Mouse (Mus musculus): ENCODE measurements around the gene Cyb5r1. TPM values are rescaled to one million over a fixed set of nuclear protein-coding genes. Genes with fewer than 3 reads are reported as not detected.

Cyb5r1 gene
- 104 TPM for polyA plus RNA-seq (2021)

GRCm38 (mm10) chr1:134405509-134406413 is at the start of gene Cyb5r1:
TSS of gene Cyb5r1 (plus strand) at chr1:134405559.
- ATAC-seq, result peak; percentile 84
- H3K27me3 ChIP-seq, result no peaks in the 10 kb centered on the region
- in situ Hi-C loops (cut with MboI; ENCODE audit: low pct_unique_long_range_greater_than_20kb), result loop anchor here (5.0 kb wide), 1 partner anchor 43 kb away; the partner anchor contains the start of gene Tmem183a
- ChIA-PET CTCF (interaction anchor here (0.7 to 1.9 kb wide), 3 partner anchors 9 to 14 kb away, joined by 3 to 7 read pairs (median 6); no protein-coding TSS in a partner anchor), POLR2A (interaction anchor here (0.6 to 1.1 kb wide), 2 partner anchors 45 to 50 kb away, joined by 4 read pairs; partner anchors contain the start of gene Tmem183a)
- DNase-seq (ENCODE audit: low read depth, low spot score), result no peak
- no peak for TF ChIP-seq CTCF (IDR thresholded peaks at IDR 0.05)

GRCm38 (mm10) chr1:134357461-134357860 is 47.9 kb upstream of the Cyb5r1 start:
- in situ Hi-C loops (cut with MboI; ENCODE audit: low pct_unique_long_range_greater_than_20kb), result no loop called here
- ATAC-seq (no peak), DNase-seq (ENCODE audit: low read depth, low spot score) (no peak)
- ChIA-PET CTCF (no interaction called here), POLR2A (no interaction called here)
- no peak for TF ChIP-seq CTCF (IDR thresholded peaks at IDR 0.05)
- no peaks in the 10 kb centered on the region for H3K27me3 ChIP-seq

- DNase-seq (ENCODE audit: low read depth, low spot score) (no peak), ATAC-seq (no peak)
- CTCF ChIA-PET, result no interaction called here
- POLR2A ChIA-PET, result interaction anchor here (0.7 to 1.3 kb wide), 2 partner anchors 45 to 73 kb away, joined by 3 to 4 read pairs; partner anchors contain the start of gene Cyb5r1
- no peak for TF ChIP-seq CTCF (IDR thresholded peaks at IDR 0.05)
- H3K27me3 ChIP-seq, result no peaks in the 10 kb centered on the region
- in situ Hi-C loops (cut with MboI; ENCODE audit: low pct_unique_long_range_greater_than_20kb), result loop anchor here (5.0 kb wide), 1 partner anchor 47 kb away; the partner anchor contains the start of gene Cyb5r1
These were observed 44.7 kb upstream of the Cyb5r1 start for GRCm38 (mm10) chr1:134360656-134361055.

DNA sequence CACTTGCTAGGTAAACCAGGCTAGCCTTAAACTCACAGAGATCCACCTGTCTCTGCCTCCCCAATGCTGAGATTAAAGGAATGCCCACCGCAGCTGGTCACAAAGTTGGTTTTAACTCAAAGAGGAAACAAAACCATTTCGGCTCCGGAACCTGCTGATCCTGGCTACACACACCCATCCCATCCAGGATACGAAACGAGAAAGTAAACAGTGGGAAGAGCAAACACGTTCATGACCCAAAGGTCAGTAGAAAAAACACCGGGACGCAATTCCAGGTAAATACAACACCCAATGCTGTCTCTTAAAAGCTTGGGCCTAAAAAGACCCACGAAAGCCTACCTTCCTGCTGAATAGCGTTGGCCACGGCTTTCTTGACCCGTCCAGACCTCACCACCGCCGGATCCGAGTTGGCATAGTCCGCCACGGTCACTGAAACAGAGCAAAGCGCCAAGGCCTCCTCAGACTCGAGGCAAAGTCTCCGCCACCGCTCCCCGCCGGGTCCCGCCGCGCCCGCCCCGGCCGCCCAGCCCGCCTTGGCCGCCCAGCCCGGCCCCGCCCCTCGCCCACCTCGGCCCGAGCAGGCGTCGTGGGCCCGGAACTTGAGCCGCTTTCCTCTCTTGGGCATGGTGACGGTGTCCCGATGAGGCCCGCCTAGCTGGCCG is 44.0 kb upstream of the Cyb5r1 start:
- in situ Hi-C loops (cut with MboI; ENCODE audit: low pct_unique_long_range_greater_than_20kb), result loop anchor here (5.0 kb wide), 1 partner anchor 46 kb away; the partner anchor contains the start of gene Cyb5r1
- ChIA-PET CTCF (no interaction called here), POLR2A (interaction anchor here (1.3 to 1.4 kb wide), 2 partner anchors 11 to 44 kb away, joined by 4 read pairs; partner anchors contain the start of gene Cyb5r1)
- ATAC-seq (peak; percentile 73), DNase-seq (ENCODE audit: low read depth, low spot score) (no peak)
- no peaks in the 10 kb centered on the region for H3K27me3 ChIP-seq
- TF ChIP-seq CTCF (IDR thresholded peaks at IDR 0.05), result no peak

DNA sequence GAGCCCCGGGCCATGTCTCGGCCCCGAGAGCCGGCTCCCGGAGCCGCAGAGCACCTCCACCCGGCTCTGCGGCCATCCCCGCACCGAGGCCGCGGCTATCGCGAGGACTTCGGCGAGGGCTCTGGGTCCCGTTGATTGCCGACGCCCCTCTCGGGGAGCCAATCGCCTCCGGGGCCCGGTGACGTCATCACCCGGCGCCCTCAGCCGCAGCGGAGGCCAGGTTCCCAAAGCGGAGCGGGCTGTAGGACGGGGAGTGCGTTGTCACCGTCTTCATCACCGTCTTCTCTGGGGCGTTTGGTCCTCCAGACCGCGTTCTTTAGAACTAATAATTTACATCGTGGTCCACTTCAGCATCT is 43.5 kb upstream of the Cyb5r1 start, which contains the start of gene Tmem183a:
Gene Tmem183a, minus strand, starts transcription at position 123 of the 356 bp plus-strand sequence.
- peak; percentile 92 for ATAC-seq
- POLR2A ChIA-PET, result interaction anchor here (0.8 to 1.4 kb wide), 3 partner anchors 11 to 44 kb away, joined by 3 to 4 read pairs (median 4); partner anchors contain the start of genes Cyb5r1 and Ppfia4

GRCm38 (mm10) chr1:134363194-134363593 is 42.2 kb upstream of the Cyb5r1 start:
- no peak for ATAC-seq

More for the DNA sequence above, 43.5 kb upstream of the Cyb5r1 start, which contains the start of gene Tmem183a:
- in situ Hi-C loops (cut with MboI; ENCODE audit: low pct_unique_long_range_greater_than_20kb), result loop anchor here (5.0 kb wide), 1 partner anchor 45 kb away; the partner anchor contains the start of gene Cyb5r1
- DNase-seq (ENCODE audit: low read depth, low spot score), result peak; percentile 69
- CTCF ChIA-PET, result no interaction called here
- H3K27me3 ChIP-seq, result no peaks in the 10 kb centered on the region
- no peak for TF ChIP-seq CTCF (IDR thresholded peaks at IDR 0.05)

GRCm38 (mm10) chr1:134365491-134365890 is 39.9 kb upstream of the Cyb5r1 start:
- CTCF ChIA-PET, result interaction anchor here (1.3 to 1.5 kb wide), 2 partner anchors 54 to 130 kb away, joined by 3 to 5 read pairs; no protein-coding TSS in a partner anchor

More at GRCm38 (mm10) chr1:134363194-134363593, 42.2 kb upstream of the Cyb5r1 start:
- in situ Hi-C loops (cut with MboI; ENCODE audit: low pct_unique_long_range_greater_than_20kb), result loop anchor here (5.0 kb wide), 1 partner anchor 44 kb away; the partner anchor contains the start of gene Cyb5r1
- ChIA-PET POLR2A (interaction anchor here (1.1 kb wide), 1 partner anchor 217 kb away, joined by 3 read pairs; no protein-coding TSS in a partner anchor), CTCF (no interaction called here)
- DNase-seq (ENCODE audit: low read depth, low spot score), result no peak
- no peaks in the 10 kb centered on the region for H3K27me3 ChIP-seq
- TF ChIP-seq CTCF (IDR thresholded peaks at IDR 0.05), result no peak

DNA sequence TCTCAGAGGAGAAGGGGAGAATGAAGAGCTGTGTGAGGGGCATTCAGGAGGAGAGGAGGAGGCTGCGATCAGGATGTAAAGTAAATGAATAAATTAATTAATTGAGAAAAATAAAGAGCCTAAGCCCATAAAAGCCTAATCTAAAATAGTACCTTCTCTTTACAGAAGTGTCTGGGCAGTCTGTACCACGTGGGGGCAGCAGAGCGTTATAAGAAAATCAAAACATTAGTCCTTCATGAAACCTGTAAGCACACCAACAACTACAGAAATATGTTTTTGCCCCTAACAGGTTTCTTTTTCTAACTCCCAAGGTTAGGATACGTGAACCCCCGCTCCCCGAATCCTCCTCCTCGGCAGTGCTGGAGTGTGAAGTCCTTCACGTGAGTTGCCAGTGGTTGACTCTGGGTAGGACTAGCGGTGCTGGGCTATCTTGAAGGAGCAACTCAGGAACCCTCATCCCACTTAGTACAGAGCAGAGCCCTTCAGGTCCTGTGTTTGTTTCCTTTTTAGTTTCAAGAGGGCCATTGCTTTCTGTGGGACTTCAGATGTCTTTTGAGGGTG is 36.5 kb upstream of the Cyb5r1 start:
- ATAC-seq, result no peak
- no peak for DNase-seq (ENCODE audit: low read depth, low spot score)
- in situ Hi-C loops (cut with MboI; ENCODE audit: low pct_unique_long_range_greater_than_20kb), result no loop called here
- ChIA-PET POLR2A (interaction anchor here (1.9 kb wide), 1 partner anchor 38 kb away, joined by 4 read pairs; no protein-coding TSS in a partner anchor), CTCF (interaction anchor here (0.9 to 1.8 kb wide), 2 partner anchors 82 to 88 kb away, joined by 3 to 7 read pairs; no protein-coding TSS in a partner anchor)
- TF ChIP-seq CTCF (IDR thresholded peaks at IDR 0.05), result peak; percentile 76
- H3K27me3 ChIP-seq, result no peaks in the 10 kb centered on the region

More at GRCm38 (mm10) chr1:134365491-134365890, 39.9 kb upstream of the Cyb5r1 start:
- H3K27me3 ChIP-seq, result no peaks in the 10 kb centered on the region
- DNase-seq (ENCODE audit: low read depth, low spot score), result no peak
- TF ChIP-seq CTCF (IDR thresholded peaks at IDR 0.05), result no peak
- ATAC-seq, result no peak
- POLR2A ChIA-PET, result no interaction called here
- in situ Hi-C loops (cut with MboI; ENCODE audit: low pct_unique_long_range_greater_than_20kb), result no loop called here

DNA sequence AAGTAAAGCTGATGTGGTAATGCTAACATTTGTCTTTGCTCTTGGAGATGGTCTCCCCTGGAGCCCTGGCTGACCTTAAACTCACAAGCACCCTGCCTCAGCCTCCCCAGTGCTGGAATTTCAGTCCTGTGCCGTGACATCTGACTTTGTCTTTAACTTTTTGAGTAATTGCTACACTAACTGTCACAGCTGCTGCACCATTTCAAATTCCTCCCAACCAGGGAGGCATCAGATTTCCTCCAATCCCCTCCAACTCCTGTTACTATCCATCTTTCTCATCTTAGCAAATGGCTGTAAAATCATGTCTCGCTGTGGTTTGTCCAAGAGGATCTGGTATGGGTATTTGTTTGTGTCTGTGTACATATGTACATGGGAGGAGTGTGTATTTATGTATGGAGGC is 31.2 kb upstream of the Cyb5r1 start:
- in situ Hi-C loops (cut with MboI; ENCODE audit: low pct_unique_long_range_greater_than_20kb), result loop anchor here (5.0 to 10.0 kb wide), 2 partner anchors 78 to 231 kb away; no protein-coding TSS in a partner anchor
- TF ChIP-seq CTCF (IDR thresholded peaks at IDR 0.05), result no peak
- ChIA-PET CTCF (no interaction called here), POLR2A (no interaction called here)
- H3K27me3 ChIP-seq, result no peaks in the 10 kb centered on the region
- DNase-seq (ENCODE audit: low read depth, low spot score), result no peak
- ATAC-seq, result no peak
